Mouse (Mus musculus): ENCODE data around the gene Zcchc8. TPM values are rescaled to one million over a fixed set of nuclear protein-coding genes. Genes with fewer than 3 reads are reported as not detected.

Zcchc8 gene
- total RNA-seq, 1 experiment from 2014 or later, result 95.3 TPM

GRCm38 (mm10) chr5:123662059-123662458 lies 58.8 kb downstream of the Zcchc8 start:
- peak; percentile 46 to 48; a peak in 3 of 4 replicates for ATAC-seq (replicated peaks in 1 of 2; ENCODE audit: insufficient read depth in 1 of 2, low FRiP score in 2 of 2, low TSS enrichment in 1 of 2, low read depth in 1 of 2, poor library complexity in 2 of 2, severe bottlenecking in 2 of 2)

GRCm38 (mm10) chr5:123661602-123662001 lies 59.3 kb downstream of the Zcchc8 start:
- 0 out of 4 replicates have a peak, but pooled peaks of 1 of the 2 experiments have one; percentile 17 for ATAC-seq (replicated peaks in 1 of 2; ENCODE audit: insufficient read depth in 1 of 2, low FRiP score in 2 of 2, low TSS enrichment in 1 of 2, low read depth in 1 of 2, poor library complexity in 2 of 2, severe bottlenecking in 2 of 2)

GRCm38 (mm10) chr5:123657651-123658050 lies 63.2 kb downstream of the Zcchc8 start:
- ATAC-seq (replicated peaks in 1 of 2; ENCODE audit: insufficient read depth in 1 of 2, low FRiP score in 2 of 2, low TSS enrichment in 1 of 2, low read depth in 1 of 2, poor library complexity in 2 of 2, severe bottlenecking in 2 of 2), result peak in 1 of 2 experiments; percentile 71; a peak in 2 of 4 replicates

GRCm38 (mm10) chr5:123654937-123655336 lies 66.0 kb downstream of the Zcchc8 start:
- ATAC-seq (replicated peaks in 1 of 2; ENCODE audit: insufficient read depth in 1 of 2, low FRiP score in 2 of 2, low TSS enrichment in 1 of 2, low read depth in 1 of 2, poor library complexity in 2 of 2, severe bottlenecking in 2 of 2), result no peak

- ATAC-seq (replicated peaks in 1 of 2; ENCODE audit: insufficient read depth in 1 of 2, low FRiP score in 2 of 2, low TSS enrichment in 1 of 2, low read depth in 1 of 2, poor library complexity in 2 of 2, severe bottlenecking in 2 of 2), result no peak
Measured at GRCm38 (mm10) chr5:123653287-123653801, 67.6 kb downstream of the Zcchc8 start.

GRCm38 (mm10) chr5:123650825-123651224 lies 70.1 kb downstream of the Zcchc8 start:
- peak in 1 of 2 experiments; percentile 53; a peak in 3 of 4 replicates for ATAC-seq (replicated peaks in 1 of 2; ENCODE audit: insufficient read depth in 1 of 2, low FRiP score in 2 of 2, low TSS enrichment in 1 of 2, low read depth in 1 of 2, poor library complexity in 2 of 2, severe bottlenecking in 2 of 2)

Other genes starting within 250 kb of the Zcchc8 start
- gene Lrrc43, start 231.8 kb downstream of the Zcchc8 start, total RNA-seq (2017), result not detected in 2 replicates
- not detected in 2 replicates for gene Il31, start 231.6 kb downstream of the Zcchc8 start, total RNA-seq (2017)
- gene B3gnt4, start 210.6 kb downstream of the Zcchc8 start, total RNA-seq (2017), result 0.25 TPM in 1 of 2 replicates, not detected in the other
- 58.4 and 69.0 TPM in 2 replicates for gene Diablo, start 196.9 kb downstream of the Zcchc8 start, total RNA-seq (2017)
- not detected in 2 replicates for gene Gm49027, start 195.6 kb downstream of the Zcchc8 start, total RNA-seq (2017)
- 19.9 and 21.8 TPM in 2 replicates for gene Vps33a, start 148.1 kb downstream of the Zcchc8 start, total RNA-seq (2017)
- 105 and 149 TPM in 2 replicates for gene Clip1, start 36.5 kb downstream of the Zcchc8 start, total RNA-seq (2017)
- 376 and 381 TPM in 2 replicates for gene Rsrc2, start 28.3 kb upstream of the Zcchc8 start, total RNA-seq (2017)
- 37.5 and 38.5 TPM in 2 replicates for gene Kntc1, start 28.6 kb upstream of the Zcchc8 start, total RNA-seq (2017)
- 9.5 and 10.4 TPM in 2 replicates for gene Hcar2, start 144.4 kb upstream of the Zcchc8 start, total RNA-seq (2017)
- gene Hcar1, start 158.9 kb upstream of the Zcchc8 start, total RNA-seq (2017), result not detected in 2 replicates
- gene Denr, start 186.1 kb upstream of the Zcchc8 start, total RNA-seq (2017), result 79.2 and 86.1 TPM in 2 replicates
- gene Gm43518, start 206.3 kb upstream of the Zcchc8 start, total RNA-seq (2017), result 2.9 and 4.6 TPM in 2 replicates
- gene Ccdc62, start 209.6 kb upstream of the Zcchc8 start, total RNA-seq (2017), result 4.9 and 6.2 TPM in 2 replicates

Data from hematopoietic stem cell, adult 5-6 weeks (primary cell).